Mouse (Mus musculus) lung, postnatal 0 days (tissue): ENCODE results near the gene Scp2d1.

Experiments
- CTCF ChIP-seq: IDR thresholded peaks from 2 replicates; pipeline ENCODE4 v1.5.1; 2016; ENCODE audit warnings: antibody characterized with exemption, mild to moderate bottlenecking
- EP300 ChIP-seq: IDR thresholded peaks from 2 replicates; pipeline ENCODE4 v1.6.1; 2016; ENCODE audit warnings: antibody characterized with exemption, mild to moderate bottlenecking, control low read depth

GRCm38 (mm10) chr2:144780731-144781130 is 42.7 kb upstream of the Scp2d1 start:
- TF ChIP-seq CTCF (no peak), EP300 (no peak)
